Mouse (Mus musculus) embryonic stem cell, embryonic (primary cell): Measurements from ENCODE around the gene Gm28035.

ENCODE experiments used
- CTCF ChIA-PET, 4 experiments: fragments of 300-600 bp in 2 of 4; fragments of 350-600 bp in 2 of 4; sonication (Branson Sonifier 250); formaldehyde crosslinking; loops; one replicate each; lab custom pipeline; 2022; ENCODE audit warnings: inconsistent platforms in 2 of 4; lab: Charles Lee
- POLR2A ChIA-PET, 4 experiments: fragments of 300-600 bp in 2 of 4; fragments of 350-600 bp in 2 of 4; sonication (Branson Sonifier 250); formaldehyde crosslinking; loops; one replicate each; lab custom pipeline; 2022; ENCODE audit warnings: antibody characterized with exemption in 4 of 4, inconsistent platforms in 1 of 4; lab: Charles Lee

Gm28035 gene

DNA sequence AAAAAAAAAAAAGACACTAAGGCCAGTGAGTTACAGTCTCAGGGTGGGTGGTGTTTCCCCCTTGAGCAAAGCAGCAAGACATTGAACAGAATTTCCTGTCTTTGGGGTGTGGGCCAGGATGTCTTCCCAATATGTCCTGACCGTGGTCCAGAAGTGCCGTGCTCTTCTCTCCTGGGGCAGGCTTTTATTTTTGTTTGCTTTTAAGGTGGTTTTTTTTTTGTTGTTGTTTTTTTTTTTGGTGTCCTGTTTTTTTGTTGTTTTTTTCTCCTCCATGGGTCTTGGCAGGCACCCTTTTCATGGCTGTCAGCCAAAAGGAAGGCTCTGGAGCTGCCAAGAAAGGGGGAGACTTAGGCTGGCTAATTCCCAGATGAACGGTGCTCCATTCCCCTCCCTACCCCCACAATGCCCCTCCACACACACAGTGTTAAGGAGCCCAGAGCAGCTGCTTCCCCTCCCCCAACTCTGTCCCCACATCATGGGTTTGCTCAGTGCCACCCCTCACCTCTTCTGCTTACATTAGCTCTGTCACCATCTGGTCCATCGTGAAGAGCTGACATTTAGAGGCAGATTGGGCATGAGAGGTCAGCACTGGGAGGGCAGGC lies 22.6 kb downstream of the Gm28035 start:
- ChIA-PET POLR2A (interaction anchor here in 3 of 4 experiments (0.6 to 8.8 kb wide), 13 partner anchors 11 to 544 kb away, joined by 3 to 85 read pairs (median 6); partner anchors contain the start of genes Endog (in 1 of the 3) and Gm28035 (in 1 of the 3)), CTCF (interaction anchor here in 3 of 4 experiments (0.6 to 2.2 kb wide), 6 partner anchors 11 to 749 kb away, joined by 3 to 9 read pairs (median 4); no protein-coding TSS in a partner anchor)

DNA sequence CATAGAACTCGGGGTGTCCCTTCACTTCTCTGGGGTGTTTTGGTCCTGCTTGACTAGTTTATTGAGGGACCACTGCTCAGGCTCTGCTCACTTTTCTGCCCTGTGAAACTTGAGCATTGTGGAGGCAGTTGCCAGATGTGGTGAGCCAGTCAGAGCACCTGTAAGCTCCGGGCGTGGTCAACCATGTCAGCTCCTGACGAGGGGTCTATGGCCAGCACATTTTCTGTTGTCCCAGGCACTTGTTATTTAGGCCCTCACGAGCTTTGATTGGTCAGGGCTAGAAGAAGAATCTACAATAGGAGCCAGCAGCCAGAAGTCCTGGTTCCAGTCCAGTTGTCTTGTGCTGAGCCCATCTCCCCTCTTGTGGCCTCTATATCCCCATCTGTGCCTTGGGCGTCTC lies 23.4 kb downstream of the Gm28035 start:
- POLR2A ChIA-PET = interaction anchor here in 3 of 4 experiments (0.8 to 8.8 kb wide), 17 partner anchors 8 to 130 kb away, joined by 3 to 85 read pairs (median 4); partner anchors contain the start of genes Endog (in 2 of the 3), Lrrc8a (in 2 of the 3), Gm28035 (in 1 of the 3) and Spout1 (in 1 of the 3)
- CTCF ChIA-PET = interaction anchor here in 1 of 4 experiments (0.8 kb wide), 1 partner anchor 102 kb away, joined by 11 read pairs; no protein-coding TSS in a partner anchor

DNA sequence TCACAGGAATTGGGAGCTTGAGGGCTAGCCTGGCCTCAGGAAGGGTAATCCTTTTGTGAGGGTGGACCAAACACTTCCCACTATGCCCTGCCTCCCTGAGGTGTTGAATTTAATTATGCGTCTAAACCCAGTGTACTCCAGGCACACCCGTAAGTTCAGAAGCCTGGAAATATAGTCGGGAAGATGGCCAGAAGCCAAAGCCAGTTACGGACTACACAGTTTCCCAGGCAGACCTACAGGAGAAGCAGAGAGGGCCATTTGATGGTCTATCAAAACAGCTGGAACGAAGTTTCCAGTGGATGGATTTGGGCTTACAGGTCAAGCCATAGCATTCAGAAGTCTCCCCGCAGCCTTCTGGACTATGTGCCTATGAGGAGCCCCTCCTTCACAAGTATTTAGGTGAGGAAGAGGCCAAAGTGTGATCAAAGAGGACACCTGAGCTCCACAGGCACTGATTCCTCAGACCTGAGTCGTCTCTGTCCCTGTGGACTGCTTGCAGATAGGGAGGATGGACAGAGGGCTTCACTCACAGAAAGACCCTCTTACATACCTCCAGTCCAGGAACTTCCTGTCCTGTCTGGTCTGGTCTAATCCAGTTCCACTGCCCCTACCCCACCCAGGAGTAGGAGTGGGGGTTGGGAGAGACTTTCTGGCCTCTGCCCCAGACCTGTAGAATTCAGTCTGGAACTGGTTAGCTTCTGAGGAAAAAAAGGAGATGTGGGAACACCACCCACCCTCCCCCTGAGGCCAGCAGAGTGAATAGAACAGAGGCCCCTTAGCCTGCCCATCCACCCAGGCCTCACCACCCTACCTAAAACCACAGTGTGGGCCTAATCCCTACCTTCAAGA lies 24.5 kb downstream of the Gm28035 start:
- ChIA-PET POLR2A (interaction anchor here (0.6 to 8.8 kb wide), 35 partner anchors 8 to 209 kb away, joined by 3 to 85 read pairs (median 4); partner anchors contain the start of genes Endog (in 2 of the 4), Lrrc8a (in 2 of the 4), Spout1 (in 2 of the 4) and Gm28035 (in 1 of the 4)), CTCF (interaction anchor here in 2 of 4 experiments (0.5 to 0.8 kb wide), 3 partner anchors 27 to 1996 kb away, joined by 3 to 4 read pairs (median 4); partner anchors contain the start of gene Lrrc8a (in 1 of the 2))

DNA sequence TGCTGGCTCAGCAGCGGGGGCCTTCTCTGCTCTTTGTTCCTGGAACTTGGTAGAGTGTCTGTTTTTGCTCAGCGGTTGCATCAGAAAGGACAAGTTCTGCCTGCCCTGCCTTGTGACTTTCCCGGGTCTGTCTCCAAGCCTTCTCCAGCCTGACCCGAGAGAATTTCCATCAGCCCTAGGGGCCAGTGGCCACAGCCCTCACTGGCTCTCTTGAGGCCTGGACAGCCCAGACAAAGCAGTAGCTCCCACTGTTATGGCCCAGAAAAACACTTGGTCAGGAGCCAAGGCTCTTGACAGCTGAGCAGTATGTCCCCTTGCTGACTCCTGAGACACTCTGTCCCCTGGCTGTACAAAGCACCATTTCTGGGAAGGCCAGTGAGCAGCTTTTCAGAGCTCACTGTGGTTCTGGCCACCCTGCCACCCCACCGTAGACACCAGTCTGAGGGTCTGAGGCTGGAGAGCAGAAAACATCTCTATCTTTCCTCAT lies 25.4 kb downstream of the Gm28035 start, which contains the start of gene Phyhd1:
Phyhd1 (plus strand) TSS at position 437 of the 487 bp plus-strand sequence.
- POLR2A ChIA-PET = interaction anchor here (0.6 to 8.8 kb wide), 43 partner anchors 8 to 620 kb away, joined by 3 to 85 read pairs (median 5); partner anchors contain the start of genes Endog (in 3 of the 4), Spout1 (in 3 of the 4), Kyat1 (in 2 of the 4) and Lrrc8a (in 2 of the 4)
- CTCF ChIA-PET = interaction anchor here in 1 of 4 experiments (1.5 kb wide), 1 partner anchor 23 kb away, joined by 3 read pairs; no protein-coding TSS in a partner anchor

DNA sequence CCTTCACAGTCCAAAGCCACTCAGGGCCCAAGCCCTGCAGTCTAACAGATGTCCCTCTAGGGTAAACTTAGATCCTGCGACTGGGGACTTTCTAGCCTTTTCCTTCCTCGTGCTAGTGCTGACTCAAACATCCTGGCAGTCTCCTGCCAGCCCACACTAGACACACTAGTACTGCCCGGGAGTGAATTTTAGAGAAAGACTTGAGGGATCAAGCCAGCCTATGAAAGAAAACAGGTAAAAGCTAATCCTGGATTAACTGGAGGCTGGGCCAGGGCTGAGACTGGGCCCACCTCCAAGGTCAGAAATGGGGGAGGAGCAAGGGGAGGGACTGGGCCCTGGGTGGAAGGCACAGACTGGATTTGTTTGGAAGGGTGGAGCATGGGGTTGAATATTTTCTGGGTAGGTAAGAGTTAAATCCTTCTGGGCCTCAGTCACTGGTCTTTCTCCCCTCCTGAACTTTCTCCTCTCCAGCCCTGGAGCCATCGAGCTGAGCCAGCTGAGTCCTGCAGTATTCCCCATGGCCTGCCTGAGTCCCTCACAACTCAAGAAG lies 26.1 kb downstream of the Gm28035 start:
- ChIA-PET CTCF (interaction anchor here in 3 of 4 experiments (0.6 to 1.5 kb wide), 4 partner anchors 24 to 165 kb away, joined by 3 read pairs; no protein-coding TSS in a partner anchor), POLR2A (interaction anchor here (0.6 to 8.8 kb wide), 49 partner anchors 9 to 620 kb away, joined by 3 to 85 read pairs (median 5); partner anchors contain the start of genes Endog (in 3 of the 4), Lrrc8a (in 3 of the 4), Spout1 (in 3 of the 4) and Kyat1 (in 2 of the 4))

DNA sequence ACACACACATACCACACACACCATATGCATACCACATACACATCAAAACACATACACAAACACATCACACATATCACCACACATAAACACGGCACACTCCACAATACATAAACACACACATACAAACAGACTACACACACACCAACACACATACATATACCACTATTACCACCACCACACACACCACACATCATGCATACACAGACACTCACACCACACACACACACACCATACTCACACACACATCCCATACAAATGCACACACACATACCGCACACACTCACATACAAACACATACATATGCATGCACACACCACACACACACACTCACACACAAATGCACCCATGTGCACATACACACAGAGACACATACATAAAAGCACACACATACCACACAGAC lies 27.1 kb downstream of the Gm28035 start:
- CTCF ChIA-PET = interaction anchor here in 1 of 4 experiments (0.6 kb wide), 1 partner anchor 41 kb away, joined by 3 read pairs; no protein-coding TSS in a partner anchor

DNA sequence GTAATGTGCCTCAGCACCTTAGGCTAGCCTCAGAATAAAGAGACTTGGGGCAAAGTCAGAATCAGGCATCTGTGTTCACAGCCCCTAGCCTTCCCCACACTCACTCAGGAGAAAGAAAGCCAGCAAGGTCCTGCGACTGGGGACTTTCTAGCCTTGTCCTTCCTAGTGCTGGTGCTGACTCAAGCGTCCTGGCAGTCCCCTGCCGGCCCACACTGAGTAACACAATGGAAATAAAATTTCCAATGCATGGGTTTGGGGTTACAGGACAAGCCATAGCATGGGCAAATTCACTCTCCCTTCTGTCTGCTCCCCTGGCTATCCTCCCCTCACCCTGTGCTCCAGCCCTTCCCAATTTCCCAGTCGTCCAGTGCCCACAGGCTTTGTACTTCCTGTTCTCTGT lies 28.0 kb downstream of the Gm28035 start:
- ChIA-PET POLR2A (interaction anchor here in 2 of 4 experiments (1.6 to 8.8 kb wide), 5 partner anchors 17 to 96 kb away, joined by 4 to 85 read pairs (median 6); partner anchors contain the start of gene Lrrc8a (in 1 of the 2)), CTCF (interaction anchor here in 2 of 4 experiments (0.6 to 1.4 kb wide), 3 partner anchors 47 to 162 kb away, joined by 3 to 4 read pairs (median 3); partner anchors contain the start of gene Spout1 (in 1 of the 2))

More for the DNA sequence above, 27.1 kb downstream of the Gm28035 start:
- POLR2A ChIA-PET = interaction anchor here in 3 of 4 experiments (0.9 to 8.8 kb wide), 17 partner anchors 15 to 134 kb away, joined by 3 to 85 read pairs (median 6); partner anchors contain the start of genes Kyat1 (in 2 of the 3), Lrrc8a (in 2 of the 3) and Tbc1d13 (in 1 of the 3)

DNA sequence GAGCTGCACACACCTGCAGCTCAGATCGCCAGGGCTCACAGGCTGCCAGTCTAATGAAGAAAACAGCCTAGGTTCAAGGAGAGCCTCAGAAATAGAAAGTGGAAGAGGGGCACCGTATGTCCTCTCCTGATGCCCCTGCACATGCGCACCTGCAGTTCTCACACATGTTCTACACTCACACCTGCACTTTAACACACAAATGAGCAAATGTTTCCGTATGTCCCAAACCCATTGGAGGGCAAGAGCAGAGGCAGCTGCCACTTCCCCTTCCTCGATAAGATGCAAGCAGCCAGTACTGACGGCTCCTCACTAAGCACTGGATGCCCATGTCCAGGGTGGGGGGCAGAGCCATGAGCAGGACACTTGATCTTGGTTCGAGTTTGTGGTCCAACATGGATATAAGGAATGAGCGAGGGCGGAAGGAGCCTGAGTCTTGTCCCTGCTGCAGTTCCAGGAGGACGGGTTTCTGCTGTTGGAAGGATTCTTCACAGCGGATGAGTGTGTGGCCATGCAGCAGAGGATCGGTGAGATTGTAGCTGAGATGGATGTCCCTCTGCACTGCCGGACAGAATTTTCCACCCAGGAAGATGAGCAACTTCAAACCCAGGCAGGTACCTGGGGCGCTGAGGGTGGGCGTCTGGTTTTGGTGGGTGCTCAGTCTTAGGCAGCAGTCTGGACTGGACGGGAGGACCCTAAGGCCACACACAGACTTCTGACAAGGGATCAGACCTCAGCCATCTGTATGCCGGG lies 29.0 kb downstream of the Gm28035 start:
- POLR2A ChIA-PET = interaction anchor here in 2 of 4 experiments (0.6 to 2.5 kb wide), 7 partner anchors 8 to 97 kb away, joined by 3 to 13 read pairs (median 3); partner anchors contain the start of gene Lrrc8a (in 1 of the 2)
- CTCF ChIA-PET = interaction anchor here in 2 of 4 experiments (0.5 to 1.4 kb wide), 4 partner anchors 46 to 166 kb away, joined by 3 to 4 read pairs (median 4); partner anchors contain the start of gene Spout1 (in 1 of the 2)

DNA sequence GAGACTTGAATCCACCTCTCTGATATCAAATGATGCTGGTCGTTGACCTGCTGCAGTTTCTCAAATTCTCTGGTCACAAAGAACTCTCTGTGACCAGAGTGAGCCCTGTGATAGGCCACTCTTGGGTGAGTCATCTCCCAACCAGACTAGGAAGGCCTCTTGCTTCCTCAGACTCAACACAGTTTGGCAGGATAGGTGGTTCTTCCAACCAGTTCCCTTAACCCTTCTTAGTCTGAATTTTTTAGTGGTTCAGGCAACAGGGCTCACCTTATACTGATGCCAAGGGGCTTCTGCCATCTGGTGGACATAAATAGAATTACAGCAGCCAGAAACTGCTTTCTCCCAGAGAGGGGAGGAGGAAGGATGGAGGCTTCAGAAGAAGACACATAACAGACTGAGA lies 29.8 kb downstream of the Gm28035 start:
- CTCF ChIA-PET = interaction anchor here in 1 of 4 experiments (1.4 kb wide), 1 partner anchor 164 kb away, joined by 4 read pairs; no protein-coding TSS in a partner anchor
- POLR2A ChIA-PET = interaction anchor here in 2 of 4 experiments (0.6 to 1.7 kb wide), 7 partner anchors 9 to 136 kb away, joined by 3 to 6 read pairs (median 3); partner anchors contain the start of gene Tbc1d13 (in 1 of the 2)

DNA sequence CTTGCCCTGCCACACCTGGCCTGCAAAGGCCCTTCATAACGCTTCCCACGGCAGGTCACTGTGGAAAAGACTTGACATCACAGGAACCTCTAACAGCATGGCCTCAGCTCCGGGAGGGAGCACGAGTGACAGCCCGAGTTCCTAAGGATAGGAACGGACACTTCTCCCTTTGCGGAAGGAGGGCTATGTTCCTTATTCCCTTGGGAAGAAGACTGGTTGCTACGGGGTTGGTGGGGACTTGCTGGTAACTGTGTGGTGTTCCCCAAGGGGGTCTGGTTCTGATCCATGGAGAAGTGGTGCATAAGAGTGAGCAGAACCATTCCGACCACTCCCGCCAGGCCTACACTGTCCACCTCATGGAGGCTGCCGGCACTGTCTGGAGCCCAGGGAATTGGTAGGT lies 40.4 kb downstream of the Gm28035 start, which contains the start of gene Gm28038:
Gm28038 (plus strand) TSS at position 301 of the 400 bp plus-strand sequence.
- POLR2A ChIA-PET = no interaction called here
- CTCF ChIA-PET = no interaction called here

DNA sequence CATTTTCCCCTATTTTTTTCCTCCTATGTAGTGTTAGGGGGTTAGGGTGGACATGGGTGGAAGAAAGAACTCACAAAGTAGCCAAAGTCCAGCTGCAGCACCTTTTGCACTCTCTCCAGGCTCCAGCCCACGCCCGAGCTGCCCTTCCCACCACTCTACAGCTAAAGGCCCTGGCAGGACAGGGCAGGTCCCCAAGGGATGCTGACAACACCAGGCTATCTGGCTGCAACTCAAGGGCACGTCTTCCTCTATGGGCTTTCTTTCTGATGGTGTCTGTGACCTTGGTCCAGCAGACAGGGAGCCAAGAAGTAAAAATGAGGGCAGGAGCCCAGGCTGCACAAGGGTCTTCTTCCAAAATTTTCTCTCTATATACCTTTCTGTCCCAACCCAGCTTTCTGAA lies 41.3 kb downstream of the Gm28035 start:
- POLR2A ChIA-PET = interaction anchor here in 2 of 4 experiments (0.7 to 1.1 kb wide), 3 partner anchors 8 to 25 kb away, joined by 3 read pairs; no protein-coding TSS in a partner anchor
- CTCF ChIA-PET = interaction anchor here in 1 of 4 experiments (0.6 kb wide), 1 partner anchor 154 kb away, joined by 3 read pairs; no protein-coding TSS in a partner anchor

DNA sequence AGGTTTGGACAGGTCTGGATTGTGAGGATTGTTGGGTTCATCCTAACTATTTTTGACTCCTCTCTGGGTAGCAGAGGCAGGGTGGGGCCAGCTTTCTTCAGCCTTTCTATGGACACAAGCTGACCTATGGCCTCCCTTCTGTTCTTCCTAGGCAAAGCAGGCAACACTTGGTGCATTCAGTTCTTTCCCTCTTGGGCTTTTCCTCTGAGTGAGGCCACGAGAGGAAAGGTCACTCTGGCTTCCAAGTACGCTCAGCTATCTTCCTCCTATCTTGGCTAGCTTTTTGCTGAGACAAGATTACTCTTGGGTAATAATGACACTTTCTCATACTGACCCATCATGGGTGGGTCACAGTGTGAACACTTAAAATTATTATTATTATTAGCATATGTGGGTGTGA lies 42.8 kb downstream of the Gm28035 start:
- POLR2A ChIA-PET = interaction anchor here in 2 of 4 experiments (0.6 to 1.3 kb wide), 4 partner anchors 10 to 105 kb away, joined by 3 to 5 read pairs (median 3); partner anchors contain the start of genes Miga2 (in 1 of the 2) and Spout1 (in 1 of the 2)
- CTCF ChIA-PET = no interaction called here

DNA sequence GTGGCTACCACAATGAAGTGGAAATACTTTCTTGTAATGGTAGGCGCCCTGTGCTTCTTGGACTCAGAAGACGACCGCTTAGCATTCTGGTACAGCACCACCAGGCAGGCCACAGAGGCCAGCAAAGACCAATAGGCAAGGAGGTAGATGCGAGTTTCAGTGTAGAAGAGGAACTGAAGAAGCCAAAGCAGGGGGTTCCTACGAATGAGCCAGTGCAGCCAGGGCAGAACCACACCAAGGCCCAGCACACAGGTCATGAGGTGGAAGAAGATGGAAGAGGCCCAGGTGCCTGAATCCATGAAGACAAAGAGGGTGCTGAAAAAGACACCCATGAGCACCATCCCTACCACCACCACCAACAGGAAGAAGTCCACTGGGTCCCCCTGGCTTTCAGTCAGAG lies 44.6 kb downstream of the Gm28035 start:
- POLR2A ChIA-PET = no interaction called here

DNA sequence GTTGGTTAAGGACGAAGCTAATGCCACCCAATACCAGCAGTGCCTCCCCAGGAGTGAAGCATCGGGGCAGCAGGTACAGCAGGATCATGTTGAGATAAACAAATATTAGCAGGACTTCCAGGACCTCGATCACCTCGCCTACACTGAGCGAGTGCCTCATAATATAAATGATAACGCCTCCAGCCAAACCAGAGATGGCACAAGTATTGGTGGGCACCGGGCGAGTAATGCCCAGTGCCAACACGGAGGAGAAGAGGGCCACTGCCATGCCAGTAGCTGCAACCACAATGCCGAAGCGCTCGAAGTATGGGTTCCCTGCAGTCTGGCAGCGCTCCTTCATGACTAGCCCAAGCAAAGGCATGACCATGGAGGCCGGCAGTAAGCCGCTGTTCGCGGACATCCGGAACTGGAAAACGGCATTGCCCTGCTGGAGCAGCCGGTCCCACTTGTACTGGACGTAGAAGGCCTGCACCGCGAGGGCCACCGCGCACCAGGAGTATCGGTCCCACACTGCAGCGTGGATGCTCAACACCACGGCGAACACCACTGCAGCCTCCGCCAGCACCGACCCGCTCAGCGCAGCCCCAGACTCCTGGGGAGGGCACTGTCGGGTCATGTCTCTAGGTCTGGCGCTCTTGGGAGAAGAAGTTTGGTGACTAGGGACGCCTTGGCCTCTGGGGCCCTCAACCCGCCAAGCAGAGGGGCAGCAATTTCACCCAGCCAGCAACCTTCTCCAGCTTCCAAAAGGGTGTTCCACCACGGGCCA lies 45.2 kb downstream of the Gm28035 start:
- POLR2A ChIA-PET = interaction anchor here in 2 of 4 experiments (0.6 to 1.4 kb wide), 5 partner anchors 20 to 153 kb away, joined by 3 to 4 read pairs (median 3); partner anchors contain the start of genes Lrrc8a (in 1 of the 2) and Phyhd1 (in 1 of the 2)
- CTCF ChIA-PET = no interaction called here

More for the DNA sequence above, 44.6 kb downstream of the Gm28035 start:
- CTCF ChIA-PET = no interaction called here
